Mouse (Mus musculus): ENCODE results near the gene Ppid. TPM values are rescaled to one million over a fixed set of nuclear protein-coding genes. Genes with fewer than 3 reads are reported as not detected.

Gene Ppid
- polyA plus RNA-seq, 1 experiment from 2014 or later: 210 TPM

GRCm38 (mm10) chr3:79559021-79559772 is 31.9 kb upstream of the Ppid start:
- ATAC-seq (ENCODE audit: low FRiP score): no peak
- no peaks in the 10 kb centered on the region for H3K36me3 ChIP-seq (ENCODE audit: control insufficient read depth, insufficient read depth, low read length)
- no peaks in the 10 kb centered on the region for H3K27me3 ChIP-seq (ENCODE audit: control insufficient read depth, insufficient read depth, low read length)
- 86% methylated on average over 9 of the region's 9 CpGs for WGBS
- DNase-seq (ENCODE audit: low spot score): no peak
- no peaks in the 10 kb centered on the region for H3K4me1 ChIP-seq (replicated peaks; ENCODE audit: control insufficient read depth, insufficient read depth, low read length)
- no peak overlapping the region for H3K27ac ChIP-seq (ENCODE audit: low read depth, low read length)
- H3K4me2 ChIP-seq (replicated peaks; ENCODE audit: low read depth, low read length): no peak overlapping the region
- no peaks in the 10 kb centered on the region for H3K9me3 ChIP-seq (ENCODE audit: control insufficient read depth, low read length)
- H3K4me3 ChIP-seq (ENCODE audit: low read depth, low read length): no peak overlapping the region
- H3K9ac ChIP-seq (ENCODE audit: low read depth, low read length): no peak overlapping the region

- no peak overlapping the region for H3K4me3 ChIP-seq (ENCODE audit: low read depth, low read length)
- H3K36me3 ChIP-seq (ENCODE audit: control insufficient read depth, insufficient read depth, low read length): no peaks in the 10 kb centered on the region
- H3K9me3 ChIP-seq (ENCODE audit: control insufficient read depth, low read length): no peaks in the 10 kb centered on the region
- no peak overlapping the region for H3K4me2 ChIP-seq (replicated peaks; ENCODE audit: low read depth, low read length)
- ATAC-seq (ENCODE audit: low FRiP score): no peak
- WGBS: 93% methylated on average over 5 of the region's 5 CpGs
- no peaks in the 10 kb centered on the region for H3K4me1 ChIP-seq (replicated peaks; ENCODE audit: control insufficient read depth, insufficient read depth, low read length)
- no peak overlapping the region for H3K27ac ChIP-seq (ENCODE audit: low read depth, low read length)
- H3K27me3 ChIP-seq (ENCODE audit: control insufficient read depth, insufficient read depth, low read length): no peaks in the 10 kb centered on the region
- H3K9ac ChIP-seq (ENCODE audit: low read depth, low read length): no peak overlapping the region
- DNase-seq (ENCODE audit: low spot score): no peak
Observed at GRCm38 (mm10) chr3:79559773-79560045, 31.4 kb upstream of the Ppid start.

- 98% methylated on average over 6 of the region's 6 CpGs for WGBS
Observed at GRCm38 (mm10) chr3:79560555-79560954, 30.6 kb upstream of the Ppid start.

GRCm38 (mm10) chr3:79561784-79562715 is 29.1 kb upstream of the Ppid start:
- ATAC-seq (ENCODE audit: low FRiP score) (no peak), DNase-seq (ENCODE audit: low spot score) (no peak)
- Histone ChIP-seq H3K27me3 (ENCODE audit: control insufficient read depth, insufficient read depth, low read length) (no peaks in the 10 kb centered on the region), H3K36me3 (ENCODE audit: control insufficient read depth, insufficient read depth, low read length) (no peaks in the 10 kb centered on the region), H3K9ac (ENCODE audit: low read depth, low read length) (no peak overlapping the region), H3K27ac (ENCODE audit: low read depth, low read length) (no peak overlapping the region), H3K9me3 (ENCODE audit: control insufficient read depth, low read length) (no peaks in the 10 kb centered on the region), H3K4me1 (replicated peaks; ENCODE audit: control insufficient read depth, insufficient read depth, low read length) (0 out of 2 replicates have a peak, but pooled peaks cover 2% of the 10 kb centered on the region), H3K4me3 (ENCODE audit: low read depth, low read length) (no peak overlapping the region), H3K4me2 (replicated peaks; ENCODE audit: low read depth, low read length) (no peak overlapping the region)
- 86% methylated on average over 10 of the region's 10 CpGs for WGBS

More at GRCm38 (mm10) chr3:79560555-79560954, 30.6 kb upstream of the Ppid start:
- ATAC-seq (ENCODE audit: low FRiP score): no peak
- H3K4me1 ChIP-seq (replicated peaks; ENCODE audit: control insufficient read depth, insufficient read depth, low read length): no peaks in the 10 kb centered on the region
- H3K27ac ChIP-seq (ENCODE audit: low read depth, low read length): no peak overlapping the region
- no peak overlapping the region for H3K9ac ChIP-seq (ENCODE audit: low read depth, low read length)
- no peak for DNase-seq (ENCODE audit: low spot score)
- no peaks in the 10 kb centered on the region for H3K36me3 ChIP-seq (ENCODE audit: control insufficient read depth, insufficient read depth, low read length)
- no peak overlapping the region for H3K4me3 ChIP-seq (ENCODE audit: low read depth, low read length)
- H3K4me2 ChIP-seq (replicated peaks; ENCODE audit: low read depth, low read length): no peak overlapping the region
- H3K9me3 ChIP-seq (ENCODE audit: control insufficient read depth, low read length): no peaks in the 10 kb centered on the region
- H3K27me3 ChIP-seq (ENCODE audit: control insufficient read depth, insufficient read depth, low read length): no peaks in the 10 kb centered on the region

- WGBS: 80% methylated on average over 2 of the region's 2 CpGs
- ATAC-seq (ENCODE audit: low FRiP score) (no peak), DNase-seq (ENCODE audit: low spot score) (no peak)
- no peak overlapping the region for H3K4me3 ChIP-seq (ENCODE audit: low read depth, low read length)
- no peaks in the 10 kb centered on the region for H3K36me3 ChIP-seq (ENCODE audit: control insufficient read depth, insufficient read depth, low read length)
- H3K4me1 ChIP-seq (replicated peaks; ENCODE audit: control insufficient read depth, insufficient read depth, low read length): 0 out of 2 replicates have a peak, but pooled peaks cover 2% of the 10 kb centered on the region
- no peak overlapping the region for H3K4me2 ChIP-seq (replicated peaks; ENCODE audit: low read depth, low read length)
- no peak overlapping the region for H3K27ac ChIP-seq (ENCODE audit: low read depth, low read length)
- no peak overlapping the region for H3K9ac ChIP-seq (ENCODE audit: low read depth, low read length)
- H3K27me3 ChIP-seq (ENCODE audit: control insufficient read depth, insufficient read depth, low read length): no peaks in the 10 kb centered on the region
- no peaks in the 10 kb centered on the region for H3K9me3 ChIP-seq (ENCODE audit: control insufficient read depth, low read length)
Observed at GRCm38 (mm10) chr3:79563511-79563910, 27.6 kb upstream of the Ppid start.

GRCm38 (mm10) chr3:79564875-79565606 is 26.1 kb upstream of the Ppid start:
- no peak overlapping the region for H3K4me2 ChIP-seq (replicated peaks; ENCODE audit: low read depth, low read length)
- ATAC-seq (ENCODE audit: low FRiP score) (no peak), DNase-seq (ENCODE audit: low spot score) (no peak)
- H3K9ac ChIP-seq (ENCODE audit: low read depth, low read length): no peak overlapping the region
- H3K27ac ChIP-seq (ENCODE audit: low read depth, low read length): no peak overlapping the region
- H3K27me3 ChIP-seq (ENCODE audit: control insufficient read depth, insufficient read depth, low read length): no peaks in the 10 kb centered on the region
- no peak overlapping the region for H3K4me3 ChIP-seq (ENCODE audit: low read depth, low read length)
- WGBS: 85% methylated on average over 10 of the region's 10 CpGs
- no peaks in the 10 kb centered on the region for H3K36me3 ChIP-seq (ENCODE audit: control insufficient read depth, insufficient read depth, low read length)
- no peaks in the 10 kb centered on the region for H3K9me3 ChIP-seq (ENCODE audit: control insufficient read depth, low read length)
- 0 out of 2 replicates have a peak, but pooled peaks cover 2% of the 10 kb centered on the region for H3K4me1 ChIP-seq (replicated peaks; ENCODE audit: control insufficient read depth, insufficient read depth, low read length)

- DNase-seq (ENCODE audit: low spot score): peak; percentile 68
- H3K4me2 ChIP-seq (replicated peaks; ENCODE audit: low read depth, low read length): peak overlapping the region; percentile 87
- no peaks in the 10 kb centered on the region for H3K36me3 ChIP-seq (ENCODE audit: control insufficient read depth, insufficient read depth, low read length)
- peak overlapping the region; percentile 71 for H3K27ac ChIP-seq (ENCODE audit: low read depth, low read length)
- H3K27me3 ChIP-seq (ENCODE audit: control insufficient read depth, insufficient read depth, low read length): no peaks in the 10 kb centered on the region
- ATAC-seq (ENCODE audit: low FRiP score): no peak; the same call in none of the 2 replicates
- H3K9ac ChIP-seq (ENCODE audit: low read depth, low read length): peak overlapping the region; percentile 75
- 3% methylated on average over 52 of the region's 60 CpGs for WGBS
- 0 out of 2 replicates have a peak, but pooled peaks cover 2% of the 10 kb centered on the region for H3K4me1 ChIP-seq (replicated peaks; ENCODE audit: control insufficient read depth, insufficient read depth, low read length)
- H3K4me3 ChIP-seq (ENCODE audit: low read depth, low read length): peak overlapping the region; percentile 82
- no peaks in the 10 kb centered on the region for H3K9me3 ChIP-seq (ENCODE audit: control insufficient read depth, low read length)
Observed at GRCm38 (mm10) chr3:79566716-79567691, 24.1 kb upstream of the Ppid start.

Measured in hindbrain, embryonic 11.5 days (tissue).